Comparison of ENCODE assay signal across 15 mouse cellular contexts in genomic region chr6:118812556-118812955, GRCm38 (mm10).
"Had no signal": no experiment of that assay in that cellular context is flagged by ENCODE, and none has a peak within 500 bp of the region (broad histone marks: within the 10 kb centered on the region; RNA-seq: fewer than 3 reads in every experiment).

No protein-coding gene starts in this region.

- H3K4me3 ChIP-seq: liver, embryonic 12.5 days; lung, embryonic 15.5 days; midbrain, embryonic 10.5 days; midbrain, embryonic 12.5 days; myocyte; neural tube, embryonic 13.5 days; neural tube, embryonic 15.5 days had no signal

- DNase-seq: lung, adult 18-20 months; midbrain, embryonic 14.5 days; right cerebral cortex, postnatal 14 days; thymus, adult 18-20 months; thymus, postnatal 14 days; thymus, postnatal 36 days had no signal

- H3K4me2 ChIP-seq: liver, embryonic 12.5 days; lung, embryonic 15.5 days; midbrain, embryonic 12.5 days; neural tube, embryonic 13.5 days; neural tube, embryonic 15.5 days had no signal

- H3K4me1 ChIP-seq: midbrain, embryonic 12.5 days had no signal

- H3K36me3 ChIP-seq: liver, embryonic 12.5 days; lung, embryonic 15.5 days; midbrain, embryonic 10.5 days; midbrain, embryonic 12.5 days; neural tube, embryonic 13.5 days; neural tube, embryonic 15.5 days had no signal

- H3K9ac ChIP-seq: liver, embryonic 12.5 days; liver, embryonic 14.5 days; lung, embryonic 15.5 days; midbrain, embryonic 12.5 days; neural tube, embryonic 13.5 days; neural tube, embryonic 15.5 days had no signal

- ATAC-seq: liver, embryonic 12.5 days; midbrain, embryonic 16.5 days had no signal

- H3K27me3 ChIP-seq: lung, embryonic 15.5 days; midbrain, embryonic 12.5 days; neural tube, embryonic 13.5 days; neural tube, embryonic 15.5 days had no signal

- H3K27ac ChIP-seq: liver, embryonic 12.5 days; liver, embryonic 14.5 days; lung, embryonic 15.5 days; midbrain, embryonic 10.5 days; midbrain, embryonic 12.5 days; neural tube, embryonic 13.5 days; neural tube, embryonic 15.5 days had no signal

- H3K9me3 ChIP-seq: liver, embryonic 12.5 days; lung, embryonic 15.5 days; midbrain, embryonic 10.5 days; midbrain, embryonic 12.5 days; neural tube, embryonic 13.5 days; neural tube, embryonic 15.5 days had no signal
